Mouse (Mus musculus) CH12.LX (cell line): ENCODE measurements around the gene Npm3. TPM values are rescaled to one million over a fixed set of nuclear protein-coding genes. Genes with fewer than 3 reads are reported as not detected.

Experiments
- DNase-seq: peaks from one replicate; pipeline ENCODE4 v3.0.0-alpha.2; 2013; ENCODE audit errors: extremely low read depth
- H3K27ac ChIP-seq: 2 replicates; pipeline ENCODE4 v1.5.1; 2012; ENCODE audit warnings: low read depth, mild to moderate bottlenecking, control low read depth, moderate library complexity; ENCODE audit not compliant: insufficient read depth
- H3K27me3 ChIP-seq: replicated peaks from 2 replicates; pipeline ENCODE3; 2012; ENCODE audit warnings: inconsistent platforms
- H3K36me3 ChIP-seq, 2 experiments: replicated peaks in 1 of 2; 2 replicates each; pipeline versions ENCODE3 to v1.6.1; 2012; ENCODE audit warnings: inconsistent platforms in 1 of 2, low read length in 1 of 2, mild to moderate bottlenecking in 1 of 2, mixed read lengths in 1 of 2, moderate library complexity in 1 of 2; ENCODE audit not compliant: control insufficient read depth in 1 of 2, insufficient read depth in 1 of 2
- H3K4me1 ChIP-seq, 2 experiments: 2 replicates each; pipeline ENCODE4 v1.6.1; 2012; ENCODE audit warnings: inconsistent platforms in 1 of 2, moderate library complexity in 1 of 2; ENCODE audit not compliant: insufficient read depth in 2 of 2, control insufficient read depth in 1 of 2
- H3K4me2 ChIP-seq: 2 replicates; pipeline ENCODE4 v1.6.1; 2012; ENCODE audit warnings: low read depth, mild to moderate bottlenecking, control low read depth; ENCODE audit not compliant: poor library complexity, insufficient read depth, severe bottlenecking
- H3K4me3 ChIP-seq, 3 experiments: fragments of 150-350 bp in 1 of 3; sonication (generic) in 1 of 3; replicated peaks in 1 of 3; 2 replicates each; pipeline versions ENCODE3 to v1.5.1; 2011 to 2012; ENCODE audit warnings: low read depth in 2 of 3, low read length in 2 of 3, mild to moderate bottlenecking in 2 of 3, moderate library complexity in 2 of 3, control low read depth in 1 of 3, improper control_type of control experiment in 1 of 3, inconsistent platforms in 1 of 3, mixed read lengths in 1 of 3; ENCODE audit not compliant: poor library complexity in 1 of 3
- H3K79me2 ChIP-seq: replicated peaks from 2 replicates; pipeline ENCODE4 v1.6.1; 2012; ENCODE audit warnings: mild to moderate bottlenecking, moderate library complexity; ENCODE audit not compliant: control insufficient read depth, poor library complexity, insufficient read depth, severe bottlenecking; ENCODE audit errors: extremely low read depth
- H3K9ac ChIP-seq: 2 replicates; pipeline ENCODE4 v1.6.1; 2012; ENCODE audit warnings: low read depth, mild to moderate bottlenecking, control low read depth, moderate library complexity; ENCODE audit not compliant: insufficient read depth
- H3K9me3 ChIP-seq: replicated peaks from 2 replicates; pipeline ENCODE3; 2012; ENCODE audit warnings: low read length, inconsistent platforms, mixed read lengths
- CHD2 ChIP-seq: IDR thresholded peaks from 2 replicates; pipeline ENCODE4 v1.6.1; 2011; ENCODE audit warnings: low read length, improper control_type of control experiment
- E2F4 ChIP-seq: IDR thresholded peaks from 2 replicates; pipeline ENCODE4 v1.6.1; 2011; ENCODE audit warnings: low read depth, low read length, improper control_type of control experiment; ENCODE audit not compliant: insufficient replicate concordance
- ELF1 ChIP-seq: IDR thresholded peaks from 2 replicates; pipeline ENCODE4 v1.6.1; 2014; ENCODE audit warnings: low read depth, mild to moderate bottlenecking, inconsistent platforms, low read length, improper control_type of control experiment
- EP300 ChIP-seq: IDR thresholded peaks from 2 replicates; pipeline ENCODE4 v1.6.1; 2011; ENCODE audit warnings: low read length, improper control_type of control experiment
- ETS1 ChIP-seq: conservative IDR thresholded peaks from 2 replicates; pipeline ENCODE4 v1.6.1; 2012; ENCODE audit warnings: low read depth, mild to moderate bottlenecking, inconsistent platforms, low read length, improper control_type of control experiment, moderate library complexity
- HCFC1 ChIP-seq: IDR thresholded peaks from 2 replicates; pipeline ENCODE4 v1.6.1; 2012; ENCODE audit warnings: low read depth, mild to moderate bottlenecking, inconsistent platforms, low read length, improper control_type of control experiment
- IRF4 ChIP-seq: IDR thresholded peaks from 2 replicates; pipeline ENCODE4 v1.6.1; 2014; ENCODE audit warnings: low read depth, mild to moderate bottlenecking, inconsistent platforms, low read length, improper control_type of control experiment
- KAT2A ChIP-seq: IDR thresholded peaks from 2 replicates; pipeline ENCODE4 v1.6.1; 2012; ENCODE audit warnings: low read length, improper control_type of control experiment, inconsistent platforms; ENCODE audit not compliant: insufficient replicate concordance
- MAX ChIP-seq: IDR thresholded peaks from 2 replicates; pipeline ENCODE4 v1.6.1; 2011; ENCODE audit warnings: low read length, improper control_type of control experiment
- MXI1 ChIP-seq: IDR thresholded peaks from 2 replicates; pipeline ENCODE4 v1.6.1; 2011; ENCODE audit warnings: mild to moderate bottlenecking, low read depth, low read length, improper control_type of control experiment
- MYC ChIP-seq: IDR thresholded peaks from 2 replicates; pipeline ENCODE4 v1.6.1; 2011; ENCODE audit warnings: low read depth, mild to moderate bottlenecking, improper control_type of control experiment, low read length
- NELFE ChIP-seq: IDR thresholded peaks from 2 replicates; pipeline ENCODE4 v1.6.1; 2011; ENCODE audit warnings: low read depth, low read length, improper control_type of control experiment
- NRF1 ChIP-seq: IDR thresholded peaks from 2 replicates; pipeline ENCODE4 v1.6.1; 2014; ENCODE audit warnings: low read depth, mild to moderate bottlenecking, inconsistent platforms, low read length, improper control_type of control experiment, moderate library complexity
- POLR2A ChIP-seq: IDR thresholded peaks from 2 replicates; pipeline ENCODE4 v1.6.1; 2011; ENCODE audit warnings: low read depth, mild to moderate bottlenecking, improper control_type of control experiment, low read length
- POLR2AphosphoS2 ChIP-seq: IDR thresholded peaks from 2 replicates; pipeline ENCODE4 v1.6.1; 2011; ENCODE audit warnings: low read depth, low read length, improper control_type of control experiment
- SIN3A ChIP-seq: IDR thresholded peaks from 2 replicates; pipeline ENCODE4 v1.6.1; 2012; ENCODE audit warnings: low read length, improper control_type of control experiment, inconsistent platforms
- TBP ChIP-seq: conservative IDR thresholded peaks from 2 replicates; pipeline ENCODE4 v1.6.1; 2011; ENCODE audit warnings: low read depth, low read length, improper control_type of control experiment
- TCF12 ChIP-seq: IDR thresholded peaks from 2 replicates; pipeline ENCODE4 v1.6.1; 2014; ENCODE audit warnings: low read depth, mild to moderate bottlenecking, inconsistent platforms, low read length, improper control_type of control experiment
- USF2 ChIP-seq: conservative IDR thresholded peaks from 2 replicates; pipeline ENCODE4 v1.6.1; 2011; ENCODE audit warnings: low read depth, low read length, improper control_type of control experiment
- ZC3H11A ChIP-seq: IDR thresholded peaks from 2 replicates; pipeline ENCODE4 v1.6.1; 2012; ENCODE audit warnings: low read depth, mild to moderate bottlenecking, inconsistent platforms, low read length, improper control_type of control experiment
- ZMIZ1 ChIP-seq: IDR thresholded peaks from 2 replicates; pipeline ENCODE4 v1.6.1; 2012; ENCODE audit warnings: low read depth, mild to moderate bottlenecking, inconsistent platforms, low read length, improper control_type of control experiment
- dilution Hi-C: fragments of 300-500 bp; cut with MboI; formaldehyde crosslinking; loops from 2 replicates; pipeline ENCODE4 v1.14.3; 2020; ENCODE audit warnings: low sequenced_read_pairs; ENCODE audit not compliant: extremely low pct_unique_long_range_greater_than_20kb, extremely low pct_ligation_motif_present
- in situ Hi-C: fragments of 300-500 bp; cut with MboI; formaldehyde crosslinking; loops from 3 replicates; pipeline ENCODE4 v1.14.3; 2019; ENCODE audit warnings: low sequenced_read_pairs, low pct_ligation_motif_present, low pct_unique_long_range_greater_than_20kb, mixed read lengths
- polyA plus RNA-seq: library from polyadenylated mRNA; unstranded; fragments of >175 nt; gene quantifications from 2 replicates; pipeline ENCODE4 v1.2.1, GENCODE M21; 2012; ENCODE audit warnings: low read depth; ENCODE audit not compliant: insufficient read length
- total RNA-seq, 2 experiments: library from RNA; depleted of rRNA; stranded (reverse); fragments of 300-350 nt in 1 of 2; fragments of >200 nt in 1 of 2; gene quantifications; 2 replicates each; pipeline ENCODE4 v1.2.3; 2012 to 2014

Npm3 gene
- 189 and 220 TPM in 2 replicates for total RNA-seq (2012; rRNA removed)
- total RNA-seq (2014; rRNA removed): 225 and 248 TPM in 2 replicates
- polyA plus RNA-seq: 237 TPM in 2 replicates

GRCm38 (mm10) chr19:45749243-45750043 is at the start of gene Npm3:
Gene Npm3, minus strand, starts transcription at chr19:45749591.
- Histone ChIP-seq H3K27me3 (no peaks in the 10 kb centered on the region), H3K79me2 (0 out of 2 replicates have a peak, but pooled peaks cover 3% of the 10 kb centered on the region), H3K4me2 (peak within 1 kb of the TSS; percentile 79), H3K9me3 (no peaks in the 10 kb centered on the region), H3K9ac (peak within 1 kb of the TSS; percentile 91), H3K27ac (0 out of 2 replicates have a peak within 1 kb of the TSS, but pooled peaks have one; percentile 22), H3K4me1 (peaks cover 5 to 45% of the 10 kb centered on the region in 2 experiments), H3K4me3 (peak within 1 kb of the TSS; percentile 59 to 100 (median 99)), H3K36me3 (peaks cover 20 to 49% of the 10 kb centered on the region in 2 experiments)
- peak; percentile 72 for TF ChIP-seq HCFC1
- peak; percentile 83 for TF ChIP-seq POLR2AphosphoS2
- no peak for TF ChIP-seq EP300
- 0 out of 2 replicates have a peak, but pooled peaks have one; percentile 49 for TF ChIP-seq KAT2A
- peak; percentile 69 for TF ChIP-seq ELF1
- TF ChIP-seq ZMIZ1: peak; percentile 85
- peak; percentile 83 for TF ChIP-seq POLR2A
- TF ChIP-seq ZC3H11A: no peak
- 0 out of 2 replicates have a peak, but pooled peaks have one; percentile 25 for TF ChIP-seq TBP
- TF ChIP-seq MYC: peak; percentile 93
- TF ChIP-seq ETS1: no peak
- TF ChIP-seq TCF12: peak; percentile 81
- TF ChIP-seq CHD2: peak; percentile 73
- TF ChIP-seq USF2: no peak
- peak; percentile 69 for TF ChIP-seq MAX
- TF ChIP-seq E2F4: no peak
- peak; percentile 45; the same call in 1 of the 2 replicates for TF ChIP-seq NRF1
- TF ChIP-seq NELFE: peak; percentile 89
- peak; percentile 87 for TF ChIP-seq MXI1
- TF ChIP-seq IRF4: peak; percentile 29; the same call in 1 of the 2 replicates
- TF ChIP-seq SIN3A: peak; percentile 90
- dilution Hi-C loops: no loop called here
- in situ Hi-C loops: loop anchor here (5.0 to 10.0 kb wide), 2 partner anchors 177 to 535 kb away; no protein-coding TSS in a partner anchor
- DNase-seq: peak; percentile 86
